Mouse (Mus musculus): ENCODE measurements at regions not wholly inside any gene's neighbourhood (a gene's known extent, or its start where the extent isn't known, plus 50 kb on each side); places are given as distances from the start of the nearest gene placed in this dataset.

DNA sequence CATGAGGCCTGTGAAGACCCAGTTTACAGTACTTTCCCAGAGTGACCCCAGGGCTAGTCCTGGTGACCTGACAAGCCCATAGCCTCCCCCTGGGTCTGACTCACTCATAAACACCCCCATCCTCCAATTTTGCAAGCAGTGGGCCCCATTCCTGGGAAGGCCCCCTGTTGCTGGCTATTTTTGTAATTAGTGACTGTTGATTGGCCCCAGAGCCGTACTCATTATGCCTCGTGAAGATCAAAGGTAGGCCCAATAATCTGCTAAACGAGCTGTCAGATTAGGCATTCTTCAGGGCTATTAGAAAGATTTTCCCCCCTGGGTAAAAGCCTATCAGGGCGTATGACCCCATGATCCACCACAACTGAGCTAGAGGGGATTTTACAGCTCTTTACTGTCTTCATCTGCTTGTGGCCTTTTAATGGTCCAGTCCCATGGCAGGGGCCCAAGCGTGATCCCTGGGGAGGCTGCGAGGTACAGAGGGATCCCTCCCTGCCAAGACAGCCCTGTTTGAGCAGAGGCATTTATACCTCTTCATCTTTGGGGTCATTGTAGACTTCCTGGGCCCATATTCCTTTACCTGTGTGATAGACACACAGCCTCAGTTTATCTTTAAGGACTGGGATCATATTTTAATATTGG, 80.1 kb upstream of the Haao start:
- TF ChIP-seq USF1 (IDR thresholded peaks at IDR 0.05; ENCODE audit: low read depth) (no peak), POLR2A (IDR thresholded peaks at IDR 0.05; ENCODE audit: insufficient read length, low read depth) (no peak), E2F4 (IDR thresholded peaks at IDR 0.05; ENCODE audit: insufficient read depth) (no peak), MYOG (IDR thresholded peaks at IDR 0.05; ENCODE audit: control insufficient read depth in 1 of 3, insufficient read depth in 1 of 3, insufficient read length in 2 of 3, low read depth in 2 of 3) (no peak), SRF (IDR thresholded peaks at IDR 0.05; ENCODE audit: control insufficient read depth, insufficient read length, low read depth) (no peak), POLR2AphosphoS2 (IDR thresholded peaks at IDR 0.05; ENCODE audit: insufficient read length, low read depth) (no peak), MAX (IDR thresholded peaks at IDR 0.05; ENCODE audit: low read depth) (no peak), MYOD1 (IDR thresholded peaks at IDR 0.05; ENCODE audit: control insufficient read depth in 1 of 3, insufficient read length in 2 of 3, low read depth in 2 of 3) (no peak), TCF3 (IDR thresholded peaks at IDR 0.05; ENCODE audit: insufficient read length, low read depth) (no peak), REST (IDR thresholded peaks at IDR 0.05; ENCODE audit: insufficient read depth, insufficient read length) (no peak)
